Mouse (Mus musculus) duodenum, adult 2 months (tissue): ENCODE data around the gene 6030468B19Rik. TPM values are rescaled to one million over a fixed set of nuclear protein-coding genes. Genes with fewer than 3 reads are reported as not detected.

Experiments
- polyA plus RNA-seq: library from polyadenylated mRNA; depleted of rRNA; stranded (reverse); fragments of >200 nt; gene quantifications from 2 replicates; pipeline ENCODE4 v1.2.3, GENCODE M21; 2012; ENCODE audit warnings: low replicate concordance; rRNA removed

6030468B19Rik gene
- polyA plus RNA-seq, result 0.23 and 0.49 TPM in 2 replicates

DNA sequence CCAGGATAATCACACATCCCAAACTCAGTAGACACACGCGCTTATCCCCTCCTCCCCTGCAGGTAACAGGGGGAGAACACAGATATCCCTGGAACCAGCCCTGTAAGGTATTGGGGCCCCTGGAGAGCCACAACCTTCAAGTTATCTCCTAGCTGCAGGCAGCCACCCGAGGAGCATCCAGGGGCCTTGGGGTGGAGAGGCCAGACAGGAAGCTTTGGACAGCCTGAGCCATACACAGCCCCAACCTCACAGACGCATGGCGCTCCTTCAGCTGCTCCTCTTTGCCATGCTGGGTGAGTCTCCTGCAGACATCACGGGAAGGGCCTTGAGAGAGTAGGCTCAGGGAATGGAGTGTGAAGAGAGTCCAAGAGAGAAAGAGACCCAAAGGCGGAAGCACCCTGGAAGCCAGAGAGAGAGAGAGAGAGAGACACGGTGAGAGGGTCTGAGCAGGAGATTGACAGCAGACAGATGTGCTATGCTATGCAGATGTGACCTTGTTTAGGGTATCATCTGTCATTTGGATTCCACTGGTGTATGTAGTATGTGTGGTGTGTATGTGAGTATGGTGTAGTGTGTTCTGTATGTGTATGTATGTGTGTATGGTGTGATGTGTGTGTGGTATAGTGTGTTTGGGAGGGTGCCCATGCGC, at the start of gene 6030468B19Rik:
Gene 6030468B19Rik (plus strand): TSS at position 150 of the 649 bp plus-strand sequence.

DNA sequence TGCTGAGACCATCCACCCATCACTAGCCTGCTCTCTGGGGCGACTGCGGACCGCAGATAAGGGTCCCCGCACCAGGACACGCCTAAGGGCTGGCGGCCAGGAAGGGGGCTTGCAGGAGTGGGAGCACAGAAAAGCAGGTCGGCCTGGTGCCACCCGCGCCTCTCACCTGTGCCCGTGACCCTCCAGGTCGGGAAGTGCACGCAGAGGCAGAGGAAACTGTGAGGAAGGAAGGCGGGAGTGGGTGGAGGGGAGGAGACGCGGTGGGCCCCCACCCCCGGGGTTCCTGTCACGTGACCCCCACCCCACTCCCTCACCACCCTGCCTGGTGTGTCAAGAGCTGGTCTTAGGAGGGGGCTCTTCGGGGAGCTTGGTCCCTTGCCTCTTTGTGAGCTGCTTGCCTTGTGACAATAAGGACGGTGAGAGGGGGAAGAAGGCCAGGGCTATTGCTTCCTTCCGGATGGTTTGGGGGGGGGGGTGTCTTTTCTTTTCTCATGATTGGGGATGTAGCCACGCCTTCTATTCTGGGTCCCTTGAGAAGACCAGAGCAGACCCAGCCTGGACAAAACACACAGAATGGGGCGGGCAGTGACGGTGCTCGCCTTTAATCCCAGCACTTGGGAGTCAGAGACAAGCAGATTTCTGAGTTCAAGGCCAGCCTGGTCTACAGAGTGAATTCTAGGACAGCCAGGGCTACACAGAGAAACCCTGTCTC, 15.3 kb upstream of the 6030468B19Rik start, which contains the start of the genes Tmc8 and Tmc6:
Gene Tmc8 (plus strand): TSS at position 84 of the 712 bp plus-strand sequence.
Gene Tmc6 (minus strand): TSS at position 206 of the 712 bp plus-strand sequence.

GRCm38 (mm10) chr11:117809407-117810311, 12.2 kb downstream of the 6030468B19Rik start, which contains the start of the genes Gm20708 and Syngr2:
Gene Gm20708, plus strand, starts transcription at chr11:117809668.
Gene Syngr2, plus strand, starts transcription at chr11:117809668.

GRCm38 (mm10) chr11:117825333-117826101, 28.1 kb downstream of the 6030468B19Rik start, which contains the start of the genes Afmid and Tk1:
Gene Afmid, plus strand, starts transcription at chr11:117825924.
Gene Tk1, minus strand, starts transcription at chr11:117826092.

GRCm38 (mm10) chr11:117848985-117849671, 51.7 kb downstream of the 6030468B19Rik start, which contains the start of gene Birc5:
Gene Birc5, plus strand, starts transcription at chr11:117849251.

Other genes starting within 250 kb of the 6030468B19Rik start
- 6.7 and 8.7 TPM in 2 replicates for gene Tnrc6c, start 143.4 kb upstream of the 6030468B19Rik start, polyA plus RNA-seq
- gene Tmc8, start 15.6 kb upstream of the 6030468B19Rik start, polyA plus RNA-seq, result 45.0 and 97.1 TPM in 2 replicates
- gene Tmc6, start 15.5 kb upstream of the 6030468B19Rik start, polyA plus RNA-seq, result 61.1 and 63.0 TPM in 2 replicates
- not detected in 2 replicates for gene Gm20708, start 12.0 kb downstream of the 6030468B19Rik start, polyA plus RNA-seq
- 210 and 223 TPM in 2 replicates for gene Syngr2, start 12.0 kb downstream of the 6030468B19Rik start, polyA plus RNA-seq
- gene Afmid, start 28.3 kb downstream of the 6030468B19Rik start, polyA plus RNA-seq, result 9.9 and 13.1 TPM in 2 replicates
- 42.7 and 62.2 TPM in 2 replicates for gene Tk1, start 28.4 kb downstream of the 6030468B19Rik start, polyA plus RNA-seq
- 12.5 and 20.8 TPM in 2 replicates for gene Birc5, start 51.6 kb downstream of the 6030468B19Rik start, polyA plus RNA-seq
- 0.21 TPM in 1 of 2 replicates, not detected in the other for gene Tmem235, start 63.1 kb downstream of the 6030468B19Rik start, polyA plus RNA-seq
- 26.0 and 66.8 TPM in 2 replicates for gene Tha1, start 75.8 kb downstream of the 6030468B19Rik start, polyA plus RNA-seq
- 28.3 and 61.4 TPM in 2 replicates for gene Socs3, start 172.4 kb downstream of the 6030468B19Rik start, polyA plus RNA-seq
- 37.3 and 49.9 TPM in 2 replicates for gene Pgs1, start 188.6 kb downstream of the 6030468B19Rik start, polyA plus RNA-seq